Mouse (Mus musculus) testis, adult 2 months (tissue): ENCODE measurements around the gene Galnt14.

Experiments
- CTCF ChIP-seq: fragments of 200-500 bp; IDR thresholded peaks from 2 replicates; pipeline ENCODE4 v1.5.1; 2012; ENCODE audit warnings: low read depth, mild to moderate bottlenecking, inconsistent platforms, low read length, moderate library complexity; ENCODE audit not compliant: control insufficient read depth, insufficient read depth, insufficient replicate concordance
- POLR2A ChIP-seq: fragments of 200-500 bp; IDR thresholded peaks from 2 replicates; pipeline ENCODE4 v1.6.1; 2012; ENCODE audit warnings: low read depth, mild to moderate bottlenecking, inconsistent platforms, low read length, moderate library complexity; ENCODE audit not compliant: control insufficient read depth

DNA sequence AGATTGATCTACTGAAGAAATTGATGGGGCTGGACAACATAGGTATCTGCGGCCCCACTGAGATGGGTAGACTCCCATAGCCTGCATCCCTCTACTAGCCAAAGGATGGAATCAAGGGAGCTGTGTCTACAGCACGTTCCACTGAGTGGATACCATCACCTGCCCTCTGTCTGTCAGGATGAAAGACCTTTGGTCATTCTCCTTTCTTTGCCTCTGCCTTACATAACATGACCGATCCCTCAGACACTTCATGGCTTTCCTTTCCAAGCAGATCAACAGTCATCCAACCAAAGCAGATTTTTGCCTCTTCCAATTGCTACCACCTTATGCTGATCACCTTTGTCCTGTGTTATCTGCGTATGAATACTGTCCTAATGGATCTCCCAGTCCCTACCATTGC lies 90.2 kb downstream of the Galnt14 start:
- TF ChIP-seq CTCF = no peak
- TF ChIP-seq POLR2A = no peak
